ENCODE assay signal across 28 mouse cellular contexts in genomic region chr4:138067858-138068257, GRCm38 (mm10).
DNase-seq lines count a peak whose midpoint lies in the region; ATAC-seq and TF ChIP-seq lines count a peak whose summit lies in the region.
"Had no signal": no experiment of that assay in that cellular context is flagged by ENCODE, and none has a peak within 500 bp of the region (broad histone marks: within the 10 kb centered on the region; RNA-seq: fewer than 3 reads in every experiment).

No protein-coding gene starts in this region.

- WGBS in forebrain, embryonic 15.5 days, result 86% methylated on average over 3 of the region's 3 CpGs
- 74% methylated on average over 3 of the region's 3 CpGs for WGBS in forebrain, postnatal 0 days
- 95% methylated on average over 3 of the region's 3 CpGs for WGBS in macrophage (ENCODE audit: missing documents)

- no peak for TF ChIP-seq POLR2A in bone marrow macrophage, adult 2 months (IDR thresholded peaks at IDR 0.05; ENCODE audit: borderline replicate concordance, low read depth, low read length)

- no peak overlapping the region for H3K9ac ChIP-seq in forebrain, embryonic 15.5 days (replicated peaks)
- H3K9ac ChIP-seq in forebrain, postnatal 0 days, result no peak overlapping the region
- H3K9ac ChIP-seq: forebrain, embryonic 13.5 days; hindbrain, embryonic 12.5 days; intestine, embryonic 15.5 days; limb, embryonic 15.5 days; liver, embryonic 15.5 days; lung, embryonic 15.5 days; midbrain, embryonic 12.5 days; stomach, embryonic 15.5 days had no signal

- no peaks in the 10 kb centered on the region for H3K36me3 ChIP-seq in forebrain, embryonic 15.5 days
- H3K36me3 ChIP-seq in forebrain, postnatal 0 days (ENCODE audit: insufficient read depth), result peaks cover 2% of the 10 kb centered on the region; the same call in 1 of the 2 replicates
- peaks cover 12% of the 10 kb centered on the region; the same call in 1 of the 2 replicates for H3K36me3 ChIP-seq in macrophage (ENCODE audit: inconsistent target)

- no peaks in the 10 kb centered on the region for H3K9me3 ChIP-seq in forebrain, embryonic 15.5 days
- no peaks in the 10 kb centered on the region for H3K9me3 ChIP-seq in forebrain, postnatal 0 days (ENCODE audit: low read length)
- H3K9me3 ChIP-seq: forebrain, embryonic 13.5 days; hindbrain, embryonic 12.5 days; intestine, embryonic 15.5 days; limb, embryonic 10.5 days; limb, embryonic 15.5 days; liver, embryonic 15.5 days; lung, embryonic 15.5 days; midbrain, embryonic 12.5 days; stomach, embryonic 15.5 days had no signal

- peaks cover 56% of the 10 kb centered on the region; the same call in 1 of the 2 replicates for H3K79me2 ChIP-seq in macrophage (ENCODE audit: inconsistent target)

- H3K27ac ChIP-seq in forebrain, embryonic 15.5 days (replicated peaks), result peak overlapping the region; percentile 41; the same call in 1 of the 2 replicates
- H3K27ac ChIP-seq in forebrain, postnatal 0 days (ENCODE audit: low read depth, low read length), result no peak overlapping the region
- peak overlapping the region; percentile 87 for H3K27ac ChIP-seq in layer of hippocampus, adult 2 months
- peak overlapping the region; percentile 52 for H3K27ac ChIP-seq in bone marrow macrophage, adult 2 months (ENCODE audit: insufficient read depth, low read depth, low read length)
- H3K27ac ChIP-seq in macrophage, result peak overlapping the region; percentile 87
- H3K27ac ChIP-seq: hindbrain, embryonic 12.5 days; hindbrain, postnatal 0 days; intestine, embryonic 15.5 days; limb, embryonic 10.5 days; limb, embryonic 15.5 days; liver, embryonic 15.5 days; lung, embryonic 15.5 days; midbrain, embryonic 12.5 days had no signal

- no peak for DNase-seq in forebrain, postnatal 0 days
- no peak for DNase-seq in layer of hippocampus, adult 2 months (ENCODE audit: low spot score in 2 of 2)
- no peak for DNase-seq in layer of hippocampus, adult 9-10 months (ENCODE audit: low spot score)
- DNase-seq in ovary, postnatal 36 days (ENCODE audit: low spot score), result no peak
- DNase-seq: adrenal gland, adult 2 months; cerebellum, adult 11 months; cerebellum, postnatal 10 days; gastrocnemius, postnatal 10 days; kidney, postnatal 14 days; retina, postnatal 1 day; right cerebral cortex, postnatal 14 days; thymus, postnatal 14 days had no signal

- no peak for ATAC-seq in forebrain, embryonic 15.5 days (replicated peaks)
- ATAC-seq in forebrain, postnatal 0 days, result no peak
- ATAC-seq: CD4-positive, CD25-positive, alpha-beta regulatory T cell, adult 4 months; forebrain, embryonic 13.5 days; hindbrain, postnatal 0 days; intestine, embryonic 15.5 days had no signal

- H3K4me1 ChIP-seq in forebrain, embryonic 15.5 days, result peaks cover 27% of the 10 kb centered on the region
- no peaks in the 10 kb centered on the region for H3K4me1 ChIP-seq in forebrain, postnatal 0 days (ENCODE audit: insufficient read depth)
- peaks cover 32% of the 10 kb centered on the region for H3K4me1 ChIP-seq in bone marrow macrophage, adult 2 months (ENCODE audit: control insufficient read depth, insufficient read depth, low read length)
- H3K4me1 ChIP-seq: hindbrain, embryonic 12.5 days; limb, embryonic 10.5 days; lung, embryonic 15.5 days had no signal

- no peak overlapping the region for H3K4me3 ChIP-seq in forebrain, embryonic 15.5 days
- no peak overlapping the region for H3K4me3 ChIP-seq in forebrain, postnatal 0 days (ENCODE audit: low read depth, low read length)
- no peak overlapping the region for H3K4me3 ChIP-seq in layer of hippocampus, adult 2 months
- no peak overlapping the region for H3K4me3 ChIP-seq in bone marrow macrophage, adult 2 months (ENCODE audit: insufficient read depth, low read length)
- H3K4me3 ChIP-seq in macrophage (ENCODE audit: inconsistent target), result no peak overlapping the region
- H3K4me3 ChIP-seq: erythroblast, embryonic 14.5 days; forebrain, embryonic 13.5 days; hindbrain, embryonic 12.5 days; intestine, embryonic 15.5 days; limb, embryonic 10.5 days; limb, embryonic 15.5 days; liver, embryonic 15.5 days; lung, embryonic 15.5 days; midbrain, embryonic 12.5 days; stomach, embryonic 15.5 days had no signal

- no peaks in the 10 kb centered on the region for H3K27me3 ChIP-seq in forebrain, embryonic 15.5 days
- no peaks in the 10 kb centered on the region for H3K27me3 ChIP-seq in forebrain, postnatal 0 days (ENCODE audit: insufficient read depth, low read length)
- H3K27me3 ChIP-seq: forebrain, embryonic 13.5 days; hindbrain, embryonic 12.5 days; intestine, embryonic 15.5 days; limb, embryonic 15.5 days; liver, embryonic 15.5 days; lung, embryonic 15.5 days; midbrain, embryonic 12.5 days; stomach, embryonic 15.5 days had no signal

- no peak overlapping the region for H3K4me2 ChIP-seq in forebrain, embryonic 15.5 days (replicated peaks)
- no peak overlapping the region for H3K4me2 ChIP-seq in forebrain, postnatal 0 days (ENCODE audit: low read depth)
- H3K4me2 ChIP-seq: forebrain, embryonic 13.5 days; heart, embryonic 11.5 days; hindbrain, embryonic 12.5 days; intestine, embryonic 15.5 days; limb, embryonic 15.5 days; liver, embryonic 15.5 days; lung, embryonic 15.5 days; midbrain, embryonic 12.5 days; stomach, embryonic 15.5 days had no signal

- TF ChIP-seq CTCF in forebrain, postnatal 0 days (IDR thresholded peaks at IDR 0.05; ENCODE audit: low read depth), result no peak
- TF ChIP-seq CTCF in layer of hippocampus, adult 2 months (conservative IDR thresholded peaks at IDR 0.05), result no peak
- TF ChIP-seq CTCF in bone marrow macrophage, adult 2 months (IDR thresholded peaks at IDR 0.05; ENCODE audit: low read depth, low read length), result no peak
